Mouse (Mus musculus): ENCODE results near the gene Prss12.

DNA sequence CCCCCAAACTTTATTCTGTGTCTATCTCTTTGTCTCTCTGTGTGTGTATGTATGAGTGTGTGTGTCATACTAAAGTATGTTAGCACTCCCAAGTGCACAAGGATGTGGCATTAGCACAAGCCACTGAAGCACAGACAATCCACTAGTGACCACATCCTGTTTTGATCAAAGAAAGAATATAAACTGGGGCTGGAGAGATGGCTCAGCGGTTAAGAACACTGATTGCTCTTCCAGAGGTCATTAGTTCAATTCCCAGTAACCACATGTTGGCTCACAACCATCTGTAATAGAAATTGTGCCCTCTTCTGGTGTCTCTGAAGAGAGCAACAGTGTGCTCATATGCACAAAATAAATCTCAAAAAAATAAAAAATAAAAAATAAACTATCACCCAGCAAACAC, 12.8 kb downstream of the Prss12 start:
- no peak for TF ChIP-seq CTCF (IDR thresholded peaks at IDR 0.05; ENCODE audit: low read depth)
- TF ChIP-seq EP300 (IDR thresholded peaks at IDR 0.05; ENCODE audit: low read depth) = no peak
